Mouse (Mus musculus): ENCODE results near the gene Ear1.
"Not testable (repeated sequence)": the region's sequence is repeated elsewhere in the genome, so short reads cannot be mapped to it uniquely, and the experiment has no call there.

GRCm38 (mm10) chr14:43898577-43898976, 23.3 kb upstream of the Ear1 start:
- TF ChIP-seq CTCF, EP300 (IDR thresholded peaks at IDR 0.05; ENCODE audit: low read depth): not testable (repeated sequence)

Measured in heart, postnatal 0 days (tissue).